Mouse (Mus musculus) T-cell, adult 66 days (primary cell): ENCODE results near the gene E2f4. TPM values are rescaled to one million over a fixed set of nuclear protein-coding genes. Genes with fewer than 3 reads are reported as not detected.

ENCODE experiments used
- total RNA-seq, 2 experiments: library from RNA; stranded (reverse); gene quantifications; 3 replicates in 1 of 2; 4 replicates in 1 of 2; pipeline ENCODE4 v1.2.4; 2023

The E2f4 gene
- total RNA-seq = 100 to 1,000 TPM; 100 to 107 TPM

DNA sequence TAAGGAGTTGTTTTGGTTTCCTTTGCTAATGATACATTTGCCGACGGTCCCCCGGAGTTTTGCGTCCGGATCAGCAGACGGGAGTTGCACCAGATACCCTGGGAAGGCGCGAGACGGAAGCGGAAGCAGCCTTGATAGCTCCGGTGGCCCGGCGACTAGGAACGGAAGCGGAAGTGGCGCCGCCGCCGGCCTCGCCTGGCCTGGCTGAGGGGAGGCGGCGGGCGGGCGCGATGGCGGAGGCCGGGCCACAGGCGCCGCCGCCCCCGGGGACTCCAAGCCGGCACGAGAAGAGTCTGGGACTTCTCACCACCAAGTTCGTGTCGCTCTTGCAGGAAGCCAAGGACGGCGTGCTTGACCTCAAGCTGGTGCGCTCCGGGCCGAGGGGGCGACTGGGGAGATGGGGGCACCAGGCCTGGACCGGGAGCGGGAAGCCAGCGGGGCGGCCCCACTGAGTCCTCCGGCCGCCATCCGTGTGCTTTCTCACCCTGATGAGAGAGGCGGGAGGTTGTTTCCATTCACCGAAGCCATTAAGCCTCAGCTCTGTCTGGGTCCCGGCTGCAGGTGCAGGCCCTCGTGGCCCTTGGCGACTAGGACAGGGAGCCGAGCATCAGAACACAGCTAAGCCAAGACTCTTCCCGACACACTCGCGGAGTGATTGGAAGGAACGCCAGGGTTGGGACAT lies at the start of gene E2f4:
Gene E2f4 (plus strand): TSS at position 153 of the 682 bp plus-strand sequence.

DNA sequence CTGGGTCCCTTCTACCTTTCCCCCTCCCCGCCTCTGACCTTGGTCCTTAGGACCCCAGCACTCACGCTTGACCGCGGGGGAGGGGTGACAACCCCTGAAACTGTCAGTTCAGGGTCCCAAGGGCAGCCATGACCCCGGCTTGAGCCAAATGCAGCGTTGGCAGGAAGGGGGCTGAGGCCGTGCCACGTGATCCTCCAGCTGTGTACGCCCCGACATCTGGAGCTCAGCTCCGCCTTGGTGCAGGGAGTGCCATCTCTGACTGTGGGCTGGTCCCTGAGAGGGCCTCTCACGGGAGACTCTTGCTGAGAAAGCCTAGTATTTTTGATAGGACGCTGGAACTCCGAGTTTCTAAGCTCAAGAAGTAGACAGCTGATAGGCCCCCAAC lies 42.5 kb upstream of the E2f4 start, which contains the start of gene B3gnt9:
Gene B3gnt9 (minus strand): TSS at position 188 of the 385 bp plus-strand sequence.

DNA sequence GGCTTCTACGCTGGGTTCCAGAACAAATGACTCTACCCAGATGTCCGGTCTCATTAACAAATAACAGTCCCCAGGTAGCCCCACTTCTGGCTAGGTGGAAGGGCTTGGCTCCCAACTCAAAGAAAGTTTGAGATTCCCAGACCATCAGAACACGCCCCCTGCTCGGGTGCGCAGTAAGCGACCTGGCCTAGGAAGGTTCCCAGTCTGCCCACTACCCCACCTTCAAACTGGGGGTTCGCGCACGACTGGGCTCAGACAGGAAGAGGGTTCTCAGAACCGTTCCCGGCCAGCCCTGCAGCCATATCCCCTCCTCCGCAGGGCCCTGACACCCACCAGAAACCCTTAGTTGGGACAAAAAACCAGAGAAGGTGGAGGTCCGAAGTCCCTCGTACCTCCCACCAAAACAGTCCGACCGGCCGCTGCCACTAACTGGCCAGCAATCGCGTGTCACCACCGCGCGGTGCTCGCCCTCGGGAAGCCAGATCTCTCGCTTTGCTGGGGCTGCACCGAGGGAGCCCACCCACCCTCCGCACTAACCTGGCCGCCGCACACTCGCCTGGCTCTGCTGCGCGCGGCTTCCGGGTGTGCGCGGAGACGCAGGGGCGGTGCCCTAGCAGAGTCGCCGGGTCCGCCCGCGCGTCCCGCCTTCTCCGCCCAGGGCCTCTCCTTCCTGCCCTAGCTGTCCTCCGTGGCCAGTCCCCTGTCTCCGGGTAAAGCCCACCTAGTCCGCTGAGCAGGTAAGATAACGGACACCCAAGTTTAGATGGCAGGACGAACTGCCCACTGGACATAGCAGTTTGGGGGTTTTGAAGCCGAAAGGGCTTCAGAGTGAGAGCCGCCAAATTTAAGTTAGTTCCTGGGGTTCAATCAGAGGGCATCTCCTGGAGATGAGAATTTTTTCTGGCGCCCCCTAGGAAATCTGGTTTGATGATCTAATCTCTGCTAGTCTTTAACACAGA lies 33.2 kb upstream of the E2f4 start, which contains the start of the genes Tradd and Fbxl8:
Gene Tradd (minus strand): TSS at position 586 of the 959 bp plus-strand sequence.
Gene Fbxl8 (plus strand): TSS at position 625 of the 959 bp plus-strand sequence.

DNA sequence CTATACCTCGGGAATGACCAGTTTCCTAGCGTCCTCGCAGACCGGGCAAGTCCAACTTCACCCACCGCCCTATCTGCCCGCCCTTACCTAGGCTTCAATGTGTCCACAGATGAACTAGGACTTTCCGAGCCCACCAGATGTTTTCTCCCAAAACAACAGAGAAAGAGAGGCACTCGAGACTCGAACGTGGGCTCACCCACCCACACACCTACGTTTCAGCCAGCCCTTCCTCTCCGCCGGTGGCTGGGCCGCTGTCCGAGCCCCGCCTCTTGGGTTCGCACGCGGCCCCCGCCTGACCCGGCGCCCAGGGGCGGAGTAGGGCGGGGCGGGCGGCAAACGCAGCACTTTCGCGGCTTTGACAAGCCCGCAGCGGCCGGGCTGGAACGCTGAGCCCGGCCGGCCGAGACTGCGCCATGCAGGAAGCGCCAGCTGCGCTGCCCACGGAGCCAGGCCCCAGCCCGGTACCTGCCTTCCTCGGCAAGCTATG lies 28.0 kb upstream of the E2f4 start, which contains the start of gene Hsf4:
Gene Hsf4 (plus strand): TSS at position 341 of the 487 bp plus-strand sequence.

DNA sequence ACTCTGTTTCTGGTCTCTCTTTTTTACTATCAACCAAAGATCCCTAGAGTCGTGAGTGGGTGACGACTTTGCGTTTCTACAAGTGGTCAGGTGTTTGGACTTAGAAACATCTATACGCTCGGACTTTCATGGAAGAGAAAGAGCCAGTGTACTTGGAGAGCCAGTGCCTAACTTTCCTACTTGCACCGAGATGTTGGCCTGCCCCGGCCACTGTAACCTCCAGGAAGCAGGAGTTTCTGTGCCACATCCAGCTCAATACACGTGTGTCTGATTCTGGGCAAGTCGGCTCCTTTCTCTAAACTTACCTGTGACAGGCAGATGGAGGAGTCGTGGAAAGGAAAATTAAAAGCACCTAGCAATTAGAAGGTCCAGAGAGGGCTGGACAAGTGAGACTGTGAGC lies 21.6 kb upstream of the E2f4 start, which contains the start of gene Nol3:
Gene Nol3 (plus strand): TSS at position 301 of the 400 bp plus-strand sequence.

DNA sequence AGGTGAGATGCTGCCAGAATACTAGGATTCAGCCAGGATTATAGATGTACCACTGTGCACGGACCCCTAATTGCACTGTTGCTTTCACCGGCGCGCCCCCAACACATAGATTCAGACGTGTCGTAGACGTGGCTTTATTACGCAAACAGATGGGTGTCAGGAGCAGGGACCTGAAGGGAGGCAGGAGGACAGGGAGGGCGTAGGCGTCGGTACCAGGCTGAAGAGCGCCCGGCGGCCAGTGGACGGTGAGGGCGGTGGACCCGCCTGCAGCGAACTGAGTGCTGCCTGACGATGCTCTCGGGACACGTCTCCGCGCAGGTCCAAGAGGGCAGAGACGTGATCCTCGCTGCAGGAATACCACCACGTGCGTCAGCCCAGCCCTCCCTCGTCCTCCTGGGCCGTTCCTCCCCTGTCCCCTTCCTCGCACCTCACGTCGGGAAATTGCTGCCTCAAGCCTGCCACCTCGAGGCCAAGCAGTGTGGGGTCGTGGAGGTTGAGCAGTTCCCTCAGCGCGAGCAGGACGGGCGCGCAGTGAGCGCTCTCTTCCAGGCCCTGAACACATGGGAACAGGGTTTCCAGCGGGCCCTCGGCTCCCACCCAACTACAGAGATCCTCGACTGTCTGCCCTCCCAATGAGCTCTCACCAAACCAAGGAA lies 7.5 kb upstream of the E2f4 start, which contains the start of gene 4931428F04Rik:
Gene 4931428F04Rik (minus strand): TSS at position 60 of the 656 bp plus-strand sequence.

DNA sequence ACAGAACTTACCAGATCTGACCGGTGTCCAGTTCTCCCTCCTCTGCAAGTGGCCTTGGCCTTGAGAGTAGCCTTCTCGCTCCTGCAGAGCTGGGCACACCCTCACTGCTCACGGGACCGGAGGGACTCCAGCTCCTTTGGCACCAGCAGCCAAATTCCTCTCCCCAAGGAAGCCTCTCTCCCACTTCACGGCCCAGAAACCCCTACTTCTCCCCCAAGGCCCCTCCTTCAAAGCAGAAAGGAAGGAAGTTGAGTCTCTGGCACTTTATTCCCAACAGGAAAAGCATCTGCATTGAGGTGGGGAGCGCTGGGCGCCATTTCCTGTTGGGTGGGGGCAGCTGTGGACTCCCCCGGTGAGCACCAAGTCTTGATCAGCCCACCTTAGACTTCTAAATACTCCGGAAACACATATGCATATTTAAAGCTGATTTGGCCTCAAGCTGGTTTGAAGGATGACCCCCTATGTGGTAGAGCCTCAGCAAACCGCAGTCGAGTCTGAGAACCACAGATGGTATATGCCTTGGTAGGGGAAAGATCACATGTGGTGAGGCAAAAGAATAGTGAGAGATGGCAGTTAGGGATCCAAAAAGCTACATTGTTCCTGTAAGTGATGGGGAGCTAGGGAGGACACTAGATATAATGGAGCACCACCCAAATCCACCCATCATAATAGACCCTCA lies 1.4 kb upstream of the E2f4 start, which contains the start of gene Exoc3l:
Gene Exoc3l (minus strand): TSS at position 207 of the 679 bp plus-strand sequence.

DNA sequence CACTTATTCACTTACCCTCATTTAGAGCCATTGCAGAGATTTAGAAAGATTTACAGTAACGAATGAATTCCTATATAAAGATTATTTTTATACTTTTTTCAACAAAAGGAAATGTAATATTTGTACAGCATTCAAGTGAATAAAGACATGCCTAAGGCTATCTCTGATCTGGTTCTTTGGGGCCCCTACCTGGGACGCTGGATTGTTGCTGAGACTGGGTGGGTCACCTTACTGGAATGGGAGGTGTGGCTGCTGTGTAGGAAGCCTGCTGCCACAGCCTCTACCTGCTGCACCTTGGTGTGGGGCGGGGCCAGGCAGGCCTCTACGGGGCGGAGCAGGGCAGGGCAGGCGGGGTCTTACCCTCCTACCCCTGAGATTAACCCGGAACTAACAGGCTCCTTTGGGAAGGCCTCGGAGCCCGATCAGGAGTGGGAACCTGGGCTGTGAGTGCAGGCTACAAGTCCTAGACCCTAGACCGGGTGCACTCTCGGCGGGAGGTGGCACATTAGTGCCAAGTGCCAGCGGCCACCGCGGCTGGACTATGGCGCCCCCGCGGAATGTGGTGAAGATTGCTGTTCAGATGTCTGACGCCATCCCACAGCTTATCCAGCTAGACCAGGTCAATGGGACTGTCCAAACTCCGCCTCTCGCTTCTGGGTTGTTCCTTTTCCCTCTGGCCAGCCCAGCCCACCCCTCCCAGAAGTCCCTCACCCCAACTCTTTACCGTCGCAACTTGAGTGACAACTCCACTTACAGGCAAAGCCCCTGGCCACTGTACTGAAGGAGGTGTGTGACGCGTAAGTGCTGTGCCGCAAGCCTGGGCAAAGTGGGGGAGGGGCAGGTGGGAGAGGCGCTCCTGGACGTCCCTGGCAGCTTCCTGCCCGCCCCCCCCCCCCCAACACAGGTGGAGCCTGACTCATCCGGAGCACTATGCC lies 8.0 kb downstream of the E2f4 start, which contains the start of gene Elmo3:
Gene Elmo3 (plus strand): TSS at position 391 of the 935 bp plus-strand sequence.

DNA sequence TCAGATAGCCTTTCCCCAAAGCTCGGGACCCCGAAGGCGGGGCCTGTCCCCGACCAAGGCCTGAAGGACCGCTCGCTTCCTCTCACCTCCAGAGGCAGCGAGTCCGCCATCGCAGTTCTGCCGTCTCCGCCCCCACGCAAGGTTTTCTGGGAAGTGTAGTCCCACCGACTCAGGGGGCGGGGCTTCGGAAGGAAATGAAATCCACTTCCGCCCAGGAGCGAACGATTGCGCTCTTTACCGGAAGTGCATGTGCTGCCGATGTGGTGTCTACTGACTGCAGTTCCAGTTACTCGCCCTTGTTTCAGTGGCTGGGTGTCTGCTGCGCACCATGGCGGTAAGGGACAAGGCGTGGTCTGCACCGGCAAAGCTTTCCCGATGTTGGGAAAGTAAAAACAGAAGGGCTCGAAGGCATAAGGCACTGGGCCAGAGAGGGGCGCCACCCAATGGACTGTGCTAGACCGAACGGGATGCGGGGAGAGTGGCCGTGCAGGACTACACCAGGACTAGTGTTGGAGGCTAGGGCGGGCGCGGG lies 28.7 kb downstream of the E2f4 start, which contains the start of the genes Lrrc29 and Tmem208:
Gene Lrrc29 (minus strand): TSS at position 138 of the 532 bp plus-strand sequence.
Gene Tmem208 (plus strand): TSS at position 214 of the 532 bp plus-strand sequence.

DNA sequence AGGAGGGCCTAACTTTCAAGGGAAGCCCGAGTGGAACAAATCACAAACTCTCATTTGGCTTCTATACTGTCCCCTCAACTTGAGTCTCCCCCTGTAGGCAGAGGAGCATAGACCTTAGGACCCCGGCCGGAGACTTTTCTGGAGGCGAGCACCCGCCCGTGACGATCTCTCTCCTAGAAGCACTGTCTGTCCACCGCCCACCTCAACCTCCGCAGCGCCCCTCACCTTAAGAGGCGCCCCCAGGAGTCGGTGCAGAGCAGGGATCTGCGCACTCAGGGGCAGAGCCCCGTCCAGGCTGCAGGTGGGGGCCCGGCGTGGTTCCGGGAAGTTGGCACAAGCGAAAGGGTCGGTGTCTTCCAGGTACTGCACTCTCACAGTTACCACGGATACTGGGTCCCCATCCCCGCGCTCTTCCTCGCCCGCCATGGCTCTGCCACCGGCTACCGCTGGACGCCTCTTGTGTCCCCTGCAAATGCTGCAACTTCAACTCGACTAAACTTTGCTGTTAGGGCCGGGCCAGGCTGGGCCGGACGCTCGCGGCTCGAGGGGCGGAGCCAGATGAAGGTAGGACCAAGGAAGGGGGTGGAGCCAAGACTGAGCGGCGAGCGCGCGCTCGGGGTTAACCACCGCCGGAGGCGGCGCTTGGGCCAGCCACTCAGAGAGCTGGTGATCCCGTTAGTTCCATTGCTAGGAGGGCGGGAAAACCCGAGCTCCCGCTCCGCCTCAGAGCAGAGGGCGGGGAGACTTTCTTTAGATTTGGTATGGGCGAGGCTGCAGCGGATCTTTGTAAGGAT lies 50.2 kb downstream of the E2f4 start, which contains the start of gene Fhod1:
Gene Fhod1 (minus strand): TSS at position 526 of the 794 bp plus-strand sequence.

DNA sequence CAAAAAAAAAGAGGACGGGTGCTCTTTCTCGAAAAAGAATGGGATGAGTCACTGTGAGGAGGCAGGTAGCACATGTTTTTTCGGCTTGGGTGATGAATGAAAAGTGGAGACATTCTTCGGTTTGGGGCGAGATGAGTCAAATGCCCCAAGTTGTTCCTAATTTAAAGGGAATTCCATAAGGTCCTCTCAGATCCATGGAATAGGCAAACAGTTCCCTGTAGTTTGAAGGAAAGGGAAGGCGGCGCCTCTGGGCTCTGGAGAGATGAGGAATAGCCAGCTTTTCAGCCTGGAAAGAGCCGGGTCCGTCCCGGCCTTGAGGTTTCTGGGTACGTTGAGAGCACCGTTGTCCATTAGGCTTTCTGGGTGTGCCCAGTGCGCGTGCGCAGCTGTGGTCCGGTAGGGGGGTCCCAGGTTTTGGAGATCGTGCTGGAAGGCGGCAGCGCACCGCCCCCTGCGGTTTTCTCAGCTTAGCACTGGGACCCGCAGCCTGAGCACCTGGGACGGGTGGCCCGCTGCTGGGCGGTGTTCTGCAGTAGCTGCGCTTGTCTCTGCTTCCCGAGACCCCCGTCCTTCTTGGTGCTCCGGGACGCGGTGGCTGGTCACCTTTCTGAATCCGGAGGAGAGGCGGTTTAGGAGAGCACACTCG lies 51.1 kb downstream of the E2f4 start, which contains the start of gene Slc9a5:
Gene Slc9a5 (plus strand): TSS at position 394 of the 646 bp plus-strand sequence.

Other genes starting within 250 kb of the E2f4 start
- gene Ces3a, start 249.1 kb upstream of the E2f4 start, total RNA-seq = not detected
- not detected for gene Ces3b, start 213.9 kb upstream of the E2f4 start, total RNA-seq
- gene Ces4a, start 165.9 kb upstream of the E2f4 start, total RNA-seq = not detected
- 100 to 1,000 TPM; 114 to 128 TPM for gene Cbfb, start 127.0 kb upstream of the E2f4 start, total RNA-seq
- gene D230025D16Rik, start 72.5 kb upstream of the E2f4 start, total RNA-seq = 10 to 100 TPM; 27.2 to 32.9 TPM
- gene B3gnt9, start 42.5 kb upstream of the E2f4 start, total RNA-seq = 1 to 10 TPM; 4.1 to 5.9 TPM
- gene Tradd, start 33.1 kb upstream of the E2f4 start, total RNA-seq = 10 to 100 TPM; 28.2 to 28.5 TPM
- 10 to 100 TPM; 13.2 to 14.0 TPM for gene Fbxl8, start 33.0 kb upstream of the E2f4 start, total RNA-seq
- 1 to 10 TPM; 1.5 TPM for gene Hsf4, start 27.9 kb upstream of the E2f4 start, total RNA-seq
- gene Nol3, start 21.5 kb upstream of the E2f4 start, total RNA-seq = not detected
- gene 4931428F04Rik, start 7.8 kb upstream of the E2f4 start, total RNA-seq = 1 to 10 TPM; 2.8 to 3.9 TPM
- 1 to 10 TPM; 1.4 TPM for gene Exoc3l, start 1.6 kb upstream of the E2f4 start, total RNA-seq
- gene Elmo3, start 7.9 kb downstream of the E2f4 start, total RNA-seq = 1 to 10 TPM; 4.7 to 4.9 TPM
- 1 to 10 TPM; 7.4 to 8.4 TPM for gene Lrrc29, start 28.6 kb downstream of the E2f4 start, total RNA-seq
- 10 to 100 TPM; 35.5 to 42.4 TPM for gene Tmem208, start 28.7 kb downstream of the E2f4 start, total RNA-seq
- 10 to 100 TPM; 29.9 to 31.5 TPM for gene Fhod1, start 50.3 kb downstream of the E2f4 start, total RNA-seq
- 1 to 10 TPM in 1 of 2 experiments, under 1 TPM in 1; 0.83 to 1.5 TPM for gene Slc9a5, start 51.2 kb downstream of the E2f4 start, total RNA-seq
- gene Plekhg4, start 75.6 kb downstream of the E2f4 start, total RNA-seq = under 1 TPM in 1 of 2 experiments, not detected in 1; 0.15 TPM
- gene Kctd19, start 115.8 kb downstream of the E2f4 start, total RNA-seq = not detected
- not detected for gene Lrrc36, start 115.9 kb downstream of the E2f4 start, total RNA-seq
- 1 to 10 TPM in 1 of 2 experiments, not detected in 1; 2.2 TPM for gene Tppp3, start 173.9 kb downstream of the E2f4 start, total RNA-seq
- gene Zdhhc1, start 199.2 kb downstream of the E2f4 start, total RNA-seq = 1 to 10 TPM; 5.0 TPM
- gene Hsd11b2, start 221.1 kb downstream of the E2f4 start, total RNA-seq = not detected